Mouse (Mus musculus): ENCODE results near the gene Gm20795. TPM values are rescaled to one million over a fixed set of nuclear protein-coding genes. Genes with fewer than 3 reads are reported as not detected.
"Not testable (repeated sequence)": the region's sequence is repeated elsewhere in the genome, so short reads cannot be mapped to it uniquely, and the experiment has no call there.

Gene Gm20795
- total RNA-seq (2021) = not detected

DNA sequence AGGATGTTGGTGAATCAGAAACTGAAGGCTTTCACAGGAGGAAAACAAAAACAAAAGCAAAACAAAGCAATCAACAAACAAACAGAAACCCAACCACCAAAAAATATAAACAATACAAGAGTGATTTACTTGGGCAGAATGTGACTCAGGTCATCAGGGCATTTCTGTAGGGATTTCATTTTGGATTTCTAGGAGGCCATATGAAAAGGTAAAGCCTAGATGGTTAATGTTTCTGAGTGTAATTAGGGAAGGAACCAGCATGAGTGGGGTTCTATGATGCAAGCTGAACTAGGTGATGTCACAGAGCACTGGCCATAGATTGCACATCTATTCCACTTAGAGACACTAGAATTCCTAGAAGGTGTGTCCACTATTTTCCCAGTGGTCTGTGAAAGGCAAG lies at the start of gene Gm20795:
Gene Gm20795, plus strand, starts transcription at position 301 of the 400 bp plus-strand sequence.
- intact Hi-C loops (cut with DNase I); DNase-seq (ENCODE audit: low spot score in 2 of 2): not testable (repeated sequence)

GRCm38 (mm10) chrY:40775665-40776064 lies 29.0 kb upstream of the Gm20795 start, which contains the start of gene Gm21797:
Gene Gm21797, minus strand, starts transcription at chrY:40775765.
- intact Hi-C loops (cut with DNase I); DNase-seq (ENCODE audit: low spot score in 2 of 2): not testable (repeated sequence)

Other genes with a start within 250 kb of the Gm20795 start
- not detected for gene Gm21852, start 152.9 kb upstream of the Gm20795 start, total RNA-seq (2021)
- not detected for gene Gm21797, start 29.1 kb upstream of the Gm20795 start, total RNA-seq (2021)